8 mouse cellular contexts compared by ENCODE assay signal in the genomic region with DNA sequence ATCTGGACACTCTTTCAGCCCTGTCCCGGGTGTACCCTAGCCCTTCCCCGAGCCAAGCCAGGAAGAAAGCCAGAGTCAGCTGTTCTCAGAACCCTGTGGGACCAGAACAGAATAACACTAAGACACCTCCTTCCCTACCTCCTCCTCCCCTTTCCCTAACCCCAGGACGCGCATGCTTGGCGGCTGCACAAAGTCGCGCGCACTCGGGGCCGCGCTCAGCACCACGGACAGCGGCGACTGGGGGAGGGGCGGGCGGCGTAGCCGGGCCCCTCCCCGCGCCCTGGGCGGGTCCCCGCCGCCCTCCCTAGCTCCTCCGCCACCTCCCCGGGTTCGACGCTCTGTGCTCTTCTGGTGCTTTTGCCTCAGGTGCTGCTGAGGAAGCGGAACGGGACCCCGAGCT. TPM values are rescaled to one million over a fixed set of nuclear protein-coding genes. Genes with fewer than 3 reads are reported as not detected.
DNase-seq lines count a peak whose midpoint lies in the region; ATAC-seq lines count a peak whose summit lies in the region.

No protein-coding gene starts in this region.

- peak; percentile 71 for ATAC-seq in forebrain, embryonic 15.5 days (replicated peaks)
- peak; percentile 56 for ATAC-seq in hindbrain, embryonic 12.5 days (ENCODE audit: low FRiP score)
- peak; percentile 63; the same call in 1 of the 2 replicates for ATAC-seq in lung, embryonic 16.5 days (ENCODE audit: low read depth)

- H3K27me3 ChIP-seq in forebrain, embryonic 15.5 days: no peaks in the 10 kb centered on the region
- H3K27me3 ChIP-seq in hindbrain, embryonic 12.5 days: no peaks in the 10 kb centered on the region
- H3K27me3 ChIP-seq in lung, embryonic 16.5 days (ENCODE audit: control insufficient read depth, insufficient read depth, low read depth, low read length): peaks cover 3% of the 10 kb centered on the region

- peak overlapping the region; percentile 75 for H3K27ac ChIP-seq in forebrain, embryonic 15.5 days (replicated peaks)
- peak overlapping the region; percentile 83 for H3K27ac ChIP-seq in hindbrain, embryonic 12.5 days
- no peak overlapping the region for H3K27ac ChIP-seq in lung, embryonic 16.5 days (ENCODE audit: low read length)

- WGBS in forebrain, embryonic 15.5 days: 3% methylated on average over 24 of the region's 30 CpGs
- WGBS in hindbrain, embryonic 12.5 days: 2% methylated on average over 30 of the region's 30 CpGs
- 3% methylated on average over 19 of the region's 30 CpGs for WGBS in lung, embryonic 16.5 days

- H3K4me2 ChIP-seq in forebrain, embryonic 15.5 days (replicated peaks): peak overlapping the region; percentile 61
- H3K4me2 ChIP-seq in hindbrain, embryonic 12.5 days (replicated peaks): peak overlapping the region; percentile 90
- peak overlapping the region; percentile 97 for H3K4me2 ChIP-seq in lung, embryonic 16.5 days (ENCODE audit: low read depth, low read length)

- no peaks in the 10 kb centered on the region for H3K9me3 ChIP-seq in forebrain, embryonic 15.5 days
- H3K9me3 ChIP-seq in hindbrain, embryonic 12.5 days (replicated peaks): no peaks in the 10 kb centered on the region
- H3K9me3 ChIP-seq in lung, embryonic 16.5 days (ENCODE audit: control insufficient read depth, low read length): no peaks in the 10 kb centered on the region

- peak; percentile 16 for DNase-seq in adipocyte (ENCODE audit: low spot score)
- DNase-seq in cerebellum, adult 11-12 months: peak; percentile 88
- peak; percentile 72 to 77 for DNase-seq in layer of hippocampus, postnatal 14 days (ENCODE audit: low spot score in 2 of 2)
- DNase-seq in right cerebral cortex, adult 18-20 months: peak; percentile 85
- no peak for DNase-seq in thymus, postnatal 25 days

- H3K4me1 ChIP-seq in forebrain, embryonic 15.5 days: peaks cover 16% of the 10 kb centered on the region
- peaks cover 22% of the 10 kb centered on the region for H3K4me1 ChIP-seq in hindbrain, embryonic 12.5 days
- H3K4me1 ChIP-seq in lung, embryonic 16.5 days (replicated peaks; ENCODE audit: control insufficient read depth, insufficient read depth, low read length): peaks cover 9% of the 10 kb centered on the region

- H3K9ac ChIP-seq in forebrain, embryonic 15.5 days (replicated peaks): peak overlapping the region; percentile 64
- H3K9ac ChIP-seq in hindbrain, embryonic 12.5 days: peak overlapping the region; percentile 77
- peak overlapping the region; percentile 61 for H3K9ac ChIP-seq in lung, embryonic 16.5 days (ENCODE audit: low read length)

- H3K36me3 ChIP-seq in forebrain, embryonic 15.5 days: peaks cover 28% of the 10 kb centered on the region
- peaks cover 31% of the 10 kb centered on the region for H3K36me3 ChIP-seq in hindbrain, embryonic 12.5 days
- peaks cover 7% of the 10 kb centered on the region for H3K36me3 ChIP-seq in lung, embryonic 16.5 days (ENCODE audit: control insufficient read depth, insufficient read depth, low read length)

- H3K4me3 ChIP-seq in forebrain, embryonic 15.5 days: peak overlapping the region; percentile 56
- H3K4me3 ChIP-seq in hindbrain, embryonic 12.5 days: peak overlapping the region; percentile 62
- H3K4me3 ChIP-seq in lung, embryonic 16.5 days (ENCODE audit: low read length): peak overlapping the region; percentile 52

RNA-seq across cellular contexts. Expression of gene Acd, which starts 7.3 kb away (rescaled TPM):
- 105 and 107 TPM in 2 replicates for polyA plus RNA-seq in forebrain, embryonic 15.5 days (2015; fragmentation: Nextera tagmentation; extraction: Ambion mirVana)
- polyA plus RNA-seq in hindbrain, embryonic 12.5 days (2016; fragmentation: Nextera tagmentation; extraction: Ambion mirVana): 79.1 and 88.0 TPM in 2 replicates
- 10 to 100 TPM; 42.8 to 43.5 TPM for total RNA-seq in layer of hippocampus, postnatal 14 days (2021)
- polyA plus RNA-seq in lung, embryonic 16.5 days (2015; fragmentation: Nextera tagmentation; extraction: Ambion mirVana): 69.1 and 71.3 TPM in 2 replicates

RNA-seq across cellular contexts. Expression of gene Pard6a, which starts 7.3 kb away (rescaled TPM):
- polyA plus RNA-seq in forebrain, embryonic 15.5 days (2015; fragmentation: Nextera tagmentation; extraction: Ambion mirVana): 47.1 and 52.0 TPM in 2 replicates
- polyA plus RNA-seq in hindbrain, embryonic 12.5 days (2016; fragmentation: Nextera tagmentation; extraction: Ambion mirVana): 29.5 and 29.7 TPM in 2 replicates
- total RNA-seq in layer of hippocampus, postnatal 14 days (2021): 10 to 100 TPM; 36.8 to 38.4 TPM
- 15.2 and 17.6 TPM in 2 replicates for polyA plus RNA-seq in lung, embryonic 16.5 days (2015; fragmentation: Nextera tagmentation; extraction: Ambion mirVana)

RNA-seq across cellular contexts. Expression of gene Carmil2, which starts 7.6 kb away (rescaled TPM):
- polyA plus RNA-seq in forebrain, embryonic 15.5 days (2015; fragmentation: Nextera tagmentation; extraction: Ambion mirVana): 12.1 and 12.3 TPM in 2 replicates
- 9.7 and 11.8 TPM in 2 replicates for polyA plus RNA-seq in hindbrain, embryonic 12.5 days (2016; fragmentation: Nextera tagmentation; extraction: Ambion mirVana)
- total RNA-seq in layer of hippocampus, postnatal 14 days (2021): 10 to 100 TPM; 64.7 to 68.4 TPM
- 0.58 and 0.79 TPM in 2 replicates for polyA plus RNA-seq in lung, embryonic 16.5 days (2015; fragmentation: Nextera tagmentation; extraction: Ambion mirVana)

RNA-seq across cellular contexts. Expression of gene 4933405L10Rik, which starts 13.8 kb away (rescaled TPM):
- 0.15 TPM in 1 of 2 replicates, not detected in the other for polyA plus RNA-seq in forebrain, embryonic 15.5 days (2015; fragmentation: Nextera tagmentation; extraction: Ambion mirVana)
- 0.39 TPM in 1 of 2 replicates, not detected in the other for polyA plus RNA-seq in hindbrain, embryonic 12.5 days (2016; fragmentation: Nextera tagmentation; extraction: Ambion mirVana)
- not detected for total RNA-seq in layer of hippocampus, postnatal 14 days (2021)
- 0.19 TPM in 1 of 2 replicates, not detected in the other for polyA plus RNA-seq in lung, embryonic 16.5 days (2015; fragmentation: Nextera tagmentation; extraction: Ambion mirVana)

RNA-seq across cellular contexts. Expression of gene Enkd1, which starts 14.4 kb away (rescaled TPM):
- polyA plus RNA-seq in forebrain, embryonic 15.5 days (2015; fragmentation: Nextera tagmentation; extraction: Ambion mirVana): 17.3 and 19.3 TPM in 2 replicates
- polyA plus RNA-seq in hindbrain, embryonic 12.5 days (2016; fragmentation: Nextera tagmentation; extraction: Ambion mirVana): 22.4 and 23.6 TPM in 2 replicates
- total RNA-seq in layer of hippocampus, postnatal 14 days (2021): 1 to 10 TPM; 8.6 to 9.0 TPM
- 23.0 and 27.0 TPM in 2 replicates for polyA plus RNA-seq in lung, embryonic 16.5 days (2015; fragmentation: Nextera tagmentation; extraction: Ambion mirVana)
